Mouse (Mus musculus): ENCODE results near the gene Ess2.

Ess2 gene

DNA sequence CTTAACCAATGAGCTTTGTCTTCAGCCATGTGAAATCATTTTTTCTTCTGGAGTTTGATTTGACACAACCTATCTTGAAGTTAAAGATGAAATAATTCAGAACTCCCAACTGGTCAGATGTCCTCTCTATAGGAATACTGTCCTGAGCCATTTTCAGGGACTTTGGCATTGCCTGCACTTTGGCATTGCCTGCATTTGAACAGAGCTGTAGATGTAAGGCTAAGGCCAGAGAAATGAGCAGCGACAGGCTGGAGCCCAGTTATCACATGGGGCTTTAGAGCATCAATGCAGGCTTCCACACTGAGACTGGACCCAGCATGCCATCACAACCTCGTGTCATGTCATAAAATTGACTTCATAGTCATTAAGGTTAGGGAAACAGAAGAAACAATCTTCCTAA is 57.9 kb downstream of the Ess2 start:
- no peak for DNase-seq

DNA sequence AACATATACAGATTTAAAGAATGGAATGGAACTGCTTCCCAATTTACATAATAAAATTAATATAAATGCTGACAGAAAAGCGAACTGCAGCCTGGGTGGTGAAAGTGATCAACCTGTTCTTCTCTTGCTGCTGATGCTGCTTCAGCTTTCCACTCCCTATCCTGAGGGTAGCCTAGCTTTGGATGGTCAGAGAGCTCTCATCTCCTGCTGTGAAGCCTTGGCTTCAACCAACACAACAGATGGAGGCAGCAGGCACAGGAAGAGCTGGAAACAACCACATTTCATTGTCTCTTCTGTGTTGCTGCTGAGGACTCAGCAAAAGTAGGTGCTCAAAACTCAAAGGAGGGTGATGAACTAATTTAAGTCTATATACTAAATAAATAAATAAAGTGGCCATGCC is 59.3 kb downstream of the Ess2 start:
- DNase-seq = no peak

DNA sequence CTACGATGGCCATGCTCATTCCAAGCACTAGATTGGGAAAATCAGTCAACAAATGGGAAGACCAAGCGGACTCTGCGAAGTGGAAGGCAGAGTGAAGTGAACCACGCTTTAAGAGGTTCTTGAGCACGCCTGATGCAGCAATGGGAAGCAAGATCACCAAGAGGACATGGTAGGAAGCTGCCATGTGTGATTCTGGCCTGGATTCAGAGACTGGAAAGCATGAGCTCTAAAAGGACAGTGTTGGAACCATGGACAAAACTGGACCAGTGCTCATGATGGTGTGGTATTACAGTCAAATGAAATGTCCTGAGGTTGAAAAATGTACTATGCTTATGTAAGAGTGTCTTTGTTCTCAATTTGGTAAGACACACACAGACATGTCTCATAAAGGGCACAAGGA is 59.8 kb downstream of the Ess2 start:
- no peak for DNase-seq
